Mouse (Mus musculus): Measurements from ENCODE around the gene Lrp3.

The Lrp3 gene

GRCm38 (mm10) chr7:35185889-35186569 lies 29.3 kb downstream of the Lrp3 start, which contains the start of gene Slc7a10:
Gene Slc7a10, plus strand, starts transcription at chr7:35186385.
- no peak for DNase-seq

GRCm38 (mm10) chr7:35184833-35185724 lies 30.2 kb downstream of the Lrp3 start:
- no peak for DNase-seq

GRCm38 (mm10) chr7:35176412-35177381 lies 38.6 kb downstream of the Lrp3 start:
- DNase-seq: peak; percentile 12

- DNase-seq: no peak
These were observed 39.8 kb downstream of the Lrp3 start for GRCm38 (mm10) chr7:35175533-35175932.

- no peak for DNase-seq
These were observed 42.8 kb downstream of the Lrp3 start for GRCm38 (mm10) chr7:35172519-35172918.

- DNase-seq: peak; percentile 68
These were observed 43.4 kb downstream of the Lrp3 start for GRCm38 (mm10) chr7:35171867-35172382.

GRCm38 (mm10) chr7:35169341-35169740 lies 46.0 kb downstream of the Lrp3 start:
- peak; percentile 82 for DNase-seq

GRCm38 (mm10) chr7:35167925-35168324 lies 47.4 kb downstream of the Lrp3 start:
- DNase-seq: no peak

GRCm38 (mm10) chr7:35166988-35167387 lies 48.3 kb downstream of the Lrp3 start:
- DNase-seq: no peak

GRCm38 (mm10) chr7:35164131-35164530 lies 51.2 kb downstream of the Lrp3 start:
- DNase-seq: no peak

GRCm38 (mm10) chr7:35163600-35163999 lies 51.7 kb downstream of the Lrp3 start:
- DNase-seq: no peak

- DNase-seq: no peak
These were observed 52.9 kb downstream of the Lrp3 start for GRCm38 (mm10) chr7:35162443-35162842.

GRCm38 (mm10) chr7:35157512-35157911 lies 57.8 kb downstream of the Lrp3 start:
- no peak for DNase-seq

GRCm38 (mm10) chr7:35156561-35157477 lies 58.5 kb downstream of the Lrp3 start:
- DNase-seq: no peak

GRCm38 (mm10) chr7:35154449-35154848 lies 60.8 kb downstream of the Lrp3 start:
- DNase-seq: no peak

- DNase-seq: no peak
These were observed 64.4 kb downstream of the Lrp3 start for GRCm38 (mm10) chr7:35150860-35151259.
